Mouse (Mus musculus): ENCODE measurements around the gene Gm11096.

DNA sequence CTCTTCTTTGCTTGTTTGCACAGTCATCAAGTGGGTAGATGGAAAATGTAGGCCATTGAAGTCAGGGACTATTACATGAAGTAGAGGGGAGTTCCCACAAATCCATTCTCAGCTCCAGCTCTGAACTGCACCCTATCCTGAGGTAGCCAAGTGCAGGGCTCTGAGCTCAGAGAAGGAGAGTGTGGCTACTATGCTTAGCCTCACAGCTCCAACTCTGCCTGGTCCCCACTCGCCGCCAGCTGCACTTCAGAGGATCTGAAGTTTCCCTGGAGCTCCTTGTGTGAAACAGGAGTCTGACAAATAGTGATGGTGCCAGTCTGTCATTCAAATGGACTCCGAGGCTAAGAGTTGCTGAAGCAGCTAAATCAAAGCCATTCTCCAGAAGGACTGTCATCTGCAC, 13.7 kb downstream of the Gm11096 start:
- TF ChIP-seq CTCF (IDR thresholded peaks at IDR 0.05; ENCODE audit: borderline replicate concordance, insufficient read depth, low read depth, low read length): no peak
- TF ChIP-seq POLR2A (IDR thresholded peaks at IDR 0.05; ENCODE audit: borderline replicate concordance, insufficient read depth, low read length): no peak

All from cerebellum, adult 2 months (tissue).